Mouse (Mus musculus) cerebellum, adult 2 months (tissue): ENCODE measurements around the gene Vat1.

Experiments
- CTCF ChIP-seq: fragments of 200-500 bp; IDR thresholded peaks from 2 replicates; pipeline ENCODE4 v1.5.1; 2011; ENCODE audit warnings: low read depth, mild to moderate bottlenecking, control low read depth, low read length, moderate library complexity, borderline replicate concordance; ENCODE audit not compliant: insufficient read depth
- POLR2A ChIP-seq: fragments of 200-500 bp; IDR thresholded peaks from 2 replicates; pipeline ENCODE4 v1.6.1; 2011; ENCODE audit warnings: low read length, control low read depth, borderline replicate concordance; ENCODE audit not compliant: insufficient read depth

GRCm38 (mm10) chr11:101415306-101415705, 50.7 kb downstream of the Vat1 start:
- TF ChIP-seq CTCF = no peak
- no peak for TF ChIP-seq POLR2A
